Mouse (Mus musculus) pancreas, adult 10 weeks (tissue): Measurements from ENCODE around the gene Igsf10. TPM values are rescaled to one million over a fixed set of nuclear protein-coding genes. Genes with fewer than 3 reads are reported as not detected.

ENCODE experiments used
- polyA plus RNA-seq: library from polyadenylated mRNA; stranded (reverse); fragments of 350-450 nt; fragmentation: Illumina TruSeq; extraction: RNeasy Lipid Tissue Mini Kit (QIAGEN cat#74804); gene quantifications from one replicate; pipeline ENCODE4 v1.2.3, GENCODE M21; 2015; ENCODE audit warnings: low read depth, low replicate concordance; ENCODE audit not compliant: insufficient read depth

Igsf10 gene
- polyA plus RNA-seq, result 1.0 TPM

GRCm38 (mm10) chr3:59344065-59344905 lies at the start of gene Igsf10:
TSS of gene Igsf10 (minus strand) at chr3:59344394.

Other genes starting within 250 kb of the Igsf10 start
- not detected for gene Gpr171, start 242.6 kb downstream of the Igsf10 start, polyA plus RNA-seq
- gene P2ry14, start 190.8 kb downstream of the Igsf10 start, polyA plus RNA-seq, result 6.7 TPM
- not detected for gene Gpr87, start 149.3 kb downstream of the Igsf10 start, polyA plus RNA-seq
- 1.1 TPM for gene P2ry13, start 133.5 kb downstream of the Igsf10 start, polyA plus RNA-seq
- gene P2ry12, start 81.5 kb downstream of the Igsf10 start, polyA plus RNA-seq, result 0.74 TPM